Mouse (Mus musculus) liver, embryonic 14 days (tissue): ENCODE data around the gene Rbks. TPM values are rescaled to one million over a fixed set of nuclear protein-coding genes. Genes with fewer than 3 reads are reported as not detected.

ENCODE experiments used
- polyA plus RNA-seq: library from polyadenylated mRNA; depleted of rRNA; stranded (reverse); fragments of >200 nt; gene quantifications from 2 replicates; pipeline ENCODE4 v1.2.3, GENCODE M21; 2012; rRNA removed

Rbks gene
- 9.4 and 11.7 TPM in 2 replicates for polyA plus RNA-seq

GRCm38 (mm10) chr5:31696971-31697643 is at the start of gene Rbks:
Rbks (minus strand) TSS chr5:31697627.

GRCm38 (mm10) chr5:31697644-31698296 is 343 bp upstream of the Rbks start, which contains the start of gene Babam2:
Babam2 (plus strand) TSS chr5:31697684.

GRCm38 (mm10) chr5:31596481-31597429 is 100.7 kb downstream of the Rbks start, which contains the start of gene Mrpl33:
Mrpl33 (plus strand) TSS chr5:31596935.

Other genes with a start within 250 kb of the Rbks start
- 9.2 and 10.1 TPM in 2 replicates for gene Zfp512, start 245.2 kb downstream of the Rbks start, polyA plus RNA-seq
- gene 4930548H24Rik, start 211.9 kb downstream of the Rbks start, polyA plus RNA-seq, result 0.03 and 0.05 TPM in 2 replicates
- 7.3 and 7.8 TPM in 2 replicates for gene Gpn1, start 202.9 kb downstream of the Rbks start, polyA plus RNA-seq
- gene Slc4a1ap, start 170.6 kb downstream of the Rbks start, polyA plus RNA-seq, result 9.8 and 11.3 TPM in 2 replicates
- 5.6 and 6.4 TPM in 2 replicates for gene Supt7l, start 169.8 kb downstream of the Rbks start, polyA plus RNA-seq
- 88.2 and 97.4 TPM in 2 replicates for gene Mrpl33, start 100.7 kb downstream of the Rbks start, polyA plus RNA-seq
- 12.8 and 17.5 TPM in 2 replicates for gene Babam2, start 57 bp upstream of the Rbks start, polyA plus RNA-seq